Mouse (Mus musculus): Measurements from ENCODE around the gene Foxf1.

Foxf1 gene

DNA sequence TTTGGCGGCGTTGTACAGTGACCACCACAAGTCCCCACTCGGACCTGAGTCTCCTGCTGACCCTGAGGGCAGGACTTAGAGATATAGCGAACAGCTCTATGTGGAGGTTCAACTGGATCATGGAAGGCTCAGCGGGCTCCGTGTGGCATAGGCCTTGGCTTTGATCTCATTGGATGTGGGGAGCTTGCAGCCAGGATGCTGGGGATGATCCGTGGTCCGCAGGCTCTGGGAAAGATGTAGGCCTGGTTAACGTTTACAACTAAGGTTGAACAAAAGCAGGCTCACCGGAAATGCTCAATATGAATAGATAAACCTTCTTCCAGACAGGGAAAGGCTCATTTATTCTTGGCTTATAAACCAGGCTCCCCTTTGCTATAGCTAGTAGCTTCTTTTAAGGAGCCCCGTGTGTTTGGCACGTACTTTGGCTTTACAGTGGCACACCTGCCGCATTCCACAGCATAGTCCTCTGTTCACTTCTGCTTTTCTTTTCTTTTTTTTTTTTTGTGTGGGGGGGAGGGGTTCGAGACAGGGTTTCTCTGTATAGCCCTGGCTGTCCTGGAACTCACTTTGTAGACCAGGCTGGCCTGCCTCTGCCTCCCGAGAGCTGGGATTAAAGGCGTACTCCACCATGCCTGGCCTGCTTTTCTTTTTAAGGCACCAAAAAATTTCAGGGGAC is 45.2 kb downstream of the Foxf1 start:
- 40% methylated on average over 16 of the region's 16 CpGs for WGBS

DNA sequence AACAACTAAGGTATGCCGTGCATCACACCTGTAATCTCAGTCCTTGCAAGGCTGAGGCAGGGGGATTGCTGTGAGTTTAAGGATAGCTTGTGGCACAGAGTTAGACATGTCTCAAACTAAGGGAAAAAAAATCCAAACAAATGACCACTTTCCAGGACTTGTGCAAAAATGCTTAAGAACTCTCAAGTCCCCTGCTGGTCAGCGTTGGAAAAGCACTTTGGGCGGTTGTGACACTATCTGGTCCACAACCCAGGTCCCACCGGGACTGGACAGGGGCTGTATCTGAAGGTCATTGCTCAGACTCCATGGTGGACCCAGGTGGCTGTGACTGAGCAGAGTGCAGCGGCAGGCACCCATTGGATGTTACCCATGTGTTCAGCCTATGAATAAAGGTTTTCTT is 46.3 kb downstream of the Foxf1 start:
- WGBS = 39% methylated on average over 5 of the region's 5 CpGs

DNA sequence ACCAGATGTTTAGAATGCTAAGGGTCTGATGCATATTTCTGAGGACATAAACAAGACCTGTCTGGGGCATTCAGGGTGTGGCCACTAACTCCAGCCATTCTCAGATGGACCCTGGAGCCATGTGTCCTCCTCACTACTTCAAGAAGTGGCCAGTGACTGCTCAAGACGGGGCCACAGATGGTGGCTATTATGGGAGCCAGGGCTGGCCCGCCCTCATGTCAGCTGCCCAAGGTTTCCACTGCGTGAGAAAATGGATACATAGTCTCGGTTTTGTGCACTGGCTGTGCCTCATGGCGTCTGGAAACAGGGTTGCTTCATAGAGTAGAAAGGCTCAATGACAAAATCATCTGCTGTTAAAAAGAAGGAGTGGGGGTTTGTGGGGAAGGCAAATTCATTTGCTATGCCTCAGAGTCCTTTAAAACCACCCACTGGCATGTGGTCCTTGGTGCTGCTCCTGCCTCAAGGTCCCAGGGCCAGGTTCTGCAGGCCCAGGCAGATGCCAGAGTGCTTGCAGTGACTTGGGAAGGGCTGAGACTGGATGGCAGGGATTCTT is 48.9 kb downstream of the Foxf1 start:
- WGBS = 68% methylated on average over 5 of the region's 5 CpGs

DNA sequence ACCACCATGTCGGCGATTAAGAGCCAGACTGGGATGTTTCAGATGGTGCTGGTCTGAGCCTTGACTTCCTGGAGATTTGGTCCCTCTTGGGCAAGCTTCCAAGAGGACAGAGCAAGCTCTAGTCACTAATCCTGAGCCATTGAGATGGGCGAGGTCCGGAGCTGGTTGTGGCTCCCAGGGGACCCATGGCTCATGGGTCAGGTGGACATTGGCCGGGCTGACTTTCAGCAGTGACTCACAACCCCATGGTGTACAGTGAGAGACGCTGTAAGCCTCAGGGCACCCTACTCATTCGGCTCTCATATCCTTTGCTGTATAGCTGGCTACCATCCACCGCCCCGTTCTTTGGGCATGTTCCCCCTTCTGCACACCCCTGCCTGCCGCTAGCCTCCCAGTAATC is 49.9 kb downstream of the Foxf1 start:
- 89% methylated on average over 10 of the region's 10 CpGs for WGBS

DNA sequence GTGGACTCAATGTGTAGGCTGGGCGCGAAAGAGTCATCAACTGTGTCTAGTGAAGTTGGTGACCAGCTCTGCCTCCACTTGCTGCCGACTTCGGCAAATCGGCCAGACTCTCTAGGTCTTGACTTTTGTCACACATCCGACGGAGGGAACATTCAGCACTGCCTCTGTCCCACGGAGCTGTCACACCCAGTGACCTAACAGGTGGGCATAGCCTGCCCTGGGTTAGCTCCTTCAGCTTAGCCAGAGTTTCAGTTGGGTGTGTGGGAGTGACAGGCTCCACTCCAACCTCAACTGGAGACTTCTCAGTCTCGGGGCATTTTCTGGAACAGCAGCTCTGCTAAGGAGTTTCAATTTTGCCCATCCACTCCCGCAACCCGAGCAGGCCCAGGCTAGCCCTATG is 50.3 kb downstream of the Foxf1 start:
- 87% methylated on average over 11 of the region's 11 CpGs for WGBS

DNA sequence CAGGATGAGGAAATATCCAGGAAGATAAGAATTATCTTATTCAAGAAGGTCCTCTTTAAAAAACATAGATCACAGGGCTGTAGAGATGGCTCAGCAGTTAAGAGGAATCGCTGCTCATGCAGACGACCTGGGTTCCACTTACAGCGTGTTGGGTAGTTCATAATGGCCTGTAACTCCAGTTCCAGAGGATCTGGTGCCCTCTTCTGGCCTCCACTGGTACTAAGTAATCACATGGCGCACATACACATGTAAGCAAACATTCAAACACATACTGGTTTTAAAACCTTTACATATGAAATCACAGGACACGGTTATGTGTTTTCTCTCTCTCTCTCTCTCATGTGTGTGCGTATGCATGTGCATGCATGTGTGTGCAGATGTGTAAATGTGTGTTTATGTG is 52.7 kb downstream of the Foxf1 start:
- 94% methylated on average over 6 of the region's 6 CpGs for WGBS

Data from cerebral cortex, adult 2 months (tissue).